Mouse (Mus musculus) heart, postnatal 4 days (tissue): Measurements from ENCODE around the gene Pigu. TPM values are rescaled to one million over a fixed set of nuclear protein-coding genes. Genes with fewer than 3 reads are reported as not detected.

Experiments
- DNase-seq: peaks from one replicate; pipeline ENCODE4 v3.0.0; 2021
- total RNA-seq, 2 experiments: library from RNA; stranded (reverse); gene quantifications; 2 replicates each; pipeline ENCODE4 v1.2.3; 2021

Gene Pigu
- total RNA-seq, 2 experiments from 2014 or later = 39.4 to 42.7 TPM

DNA sequence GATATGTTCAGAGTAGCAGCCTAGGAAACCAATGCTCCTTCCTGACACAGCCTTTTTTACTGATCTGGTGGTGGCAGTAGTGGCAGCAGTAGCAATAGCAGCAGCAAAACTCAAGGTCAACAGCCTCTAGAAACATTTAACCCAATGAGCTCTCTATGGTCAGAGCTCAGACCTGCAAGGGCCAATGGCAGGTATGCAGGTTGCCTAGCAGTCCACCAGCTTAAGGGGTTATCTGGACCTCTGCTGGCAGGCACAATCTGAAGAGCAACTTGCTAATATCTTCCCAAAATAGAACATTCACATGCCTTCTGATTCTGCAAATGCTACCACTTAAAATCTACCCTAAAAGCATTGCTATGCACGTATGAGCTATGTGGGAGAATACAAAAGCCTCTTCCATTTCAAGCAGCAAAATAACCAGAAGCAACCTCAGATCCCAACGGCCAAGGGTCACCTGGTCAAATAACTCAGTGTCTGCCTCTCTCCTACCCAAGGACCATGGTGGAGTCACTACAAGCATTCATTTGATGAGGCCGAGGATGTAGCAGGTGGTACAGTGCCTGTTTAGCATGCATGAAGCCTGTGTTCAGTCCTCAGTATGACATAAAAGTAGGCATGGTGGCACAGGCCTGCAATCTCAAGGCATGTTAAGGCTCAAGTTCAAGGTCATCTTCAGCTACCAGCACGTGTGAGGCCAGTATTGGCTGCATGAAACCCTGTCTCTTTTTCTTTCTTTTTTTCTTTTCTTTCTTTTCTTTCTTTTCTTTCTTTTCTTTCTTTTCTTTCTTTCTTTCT, 69.6 kb downstream of the Pigu start:
- peak; percentile 46 for DNase-seq

GRCm38 (mm10) chr2:155285744-155286143, 71.5 kb downstream of the Pigu start:
- no peak for DNase-seq

DNA sequence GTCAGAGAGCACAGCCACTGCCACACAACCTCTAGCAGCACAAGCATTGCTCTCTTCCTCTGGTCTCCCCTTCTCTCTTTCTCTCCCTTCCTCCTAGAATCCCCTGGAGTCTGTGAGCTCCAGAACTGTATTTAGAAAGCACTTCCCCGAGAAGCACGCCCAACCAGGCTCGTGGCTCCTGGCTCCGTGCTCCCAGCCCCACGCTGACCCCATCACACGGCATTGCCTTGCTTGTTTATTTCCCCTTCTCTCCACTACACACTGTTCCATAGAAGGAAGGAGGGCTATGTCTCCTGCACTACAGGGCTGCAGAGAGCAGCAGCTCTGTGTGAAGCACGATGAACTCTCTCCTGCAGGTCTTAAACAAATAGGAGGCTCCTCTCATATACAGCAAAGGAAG, 72.6 kb downstream of the Pigu start:
- peak; percentile 33 for DNase-seq

DNA sequence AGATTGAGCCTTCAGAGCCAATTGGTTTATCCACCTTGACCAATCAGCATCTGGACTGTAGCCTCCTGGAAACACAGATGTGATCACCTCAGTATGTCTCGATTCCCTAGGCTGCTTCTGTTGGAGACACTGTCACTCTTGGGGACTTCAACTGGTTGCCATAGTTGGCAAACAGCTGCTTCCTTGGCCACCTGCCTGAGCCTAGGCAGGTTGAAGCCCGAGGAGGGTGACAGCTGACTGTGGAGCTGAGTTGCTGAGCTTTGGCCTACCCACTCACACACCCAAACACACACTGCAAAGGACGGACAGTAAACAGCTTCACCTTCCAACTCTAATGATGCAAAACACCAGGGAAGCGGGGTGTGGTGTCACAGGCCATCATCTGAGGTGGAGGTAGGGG, 73.4 kb downstream of the Pigu start:
- peak; percentile 74 for DNase-seq

DNA sequence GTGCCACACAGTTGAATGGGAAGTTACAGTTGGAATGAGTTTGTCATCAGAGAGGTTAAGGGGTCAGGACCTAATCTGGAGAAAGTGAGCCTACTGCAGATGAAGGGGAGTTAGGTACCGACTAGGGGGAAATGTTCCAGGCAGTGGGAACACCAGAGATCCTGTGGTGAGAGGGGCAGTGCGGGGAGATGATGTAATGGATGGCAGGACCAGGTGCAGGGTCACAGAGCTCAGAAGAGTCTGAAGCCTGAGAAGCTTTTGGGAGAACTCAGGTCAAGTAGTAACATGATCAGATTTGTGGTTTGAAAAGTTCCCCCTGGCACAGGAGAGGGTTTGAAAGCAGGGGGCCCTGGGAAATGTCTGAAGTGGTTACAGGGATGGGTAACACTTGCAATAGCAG, 77.1 kb downstream of the Pigu start:
- no peak for DNase-seq

DNA sequence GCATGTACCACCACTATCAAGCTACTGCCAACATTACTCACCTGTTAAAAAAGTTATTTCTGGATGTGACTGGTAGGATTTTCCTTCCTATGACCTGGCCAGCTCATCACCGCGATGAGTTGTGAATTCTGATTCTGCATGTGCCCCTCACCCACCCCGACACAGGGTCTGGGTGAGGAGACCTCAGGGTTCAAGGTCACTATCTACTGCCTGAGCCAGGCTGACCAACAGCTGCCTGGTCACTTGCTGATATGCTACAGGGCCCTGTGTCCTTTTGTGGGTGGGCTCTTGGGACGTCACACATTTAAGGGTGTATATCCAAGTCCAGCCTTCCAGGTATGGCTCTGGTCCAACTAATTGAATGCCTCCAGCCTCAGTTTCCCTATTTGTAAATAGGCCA, 78.1 kb downstream of the Pigu start:
- no peak for DNase-seq

DNA sequence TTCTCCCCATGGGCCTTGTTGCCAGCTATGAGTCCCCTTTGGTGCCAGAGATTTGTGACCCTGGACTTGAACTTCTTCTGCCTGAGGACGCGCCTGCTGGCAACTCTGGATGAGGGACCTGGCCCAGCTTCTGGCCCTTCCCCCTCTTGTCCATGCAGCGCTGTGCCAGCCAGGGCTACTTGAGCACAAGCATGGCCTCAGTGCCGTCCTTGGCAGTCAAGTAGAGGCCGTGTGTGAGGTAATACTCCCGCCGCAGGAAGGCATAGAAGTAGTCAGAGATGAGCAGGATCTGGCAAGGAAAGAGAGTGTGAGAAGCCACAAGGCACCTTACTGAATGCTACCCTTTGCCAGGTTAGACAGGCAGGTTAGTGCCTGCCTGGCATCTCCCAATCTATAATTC, 78.9 kb downstream of the Pigu start:
- peak; percentile 70 for DNase-seq

- DNase-seq = peak; percentile 15
Observed at GRCm38 (mm10) chr2:155277721-155278120, 79.5 kb downstream of the Pigu start.

- peak; percentile 76 for DNase-seq
Observed at GRCm38 (mm10) chr2:155276621-155277175, 80.5 kb downstream of the Pigu start.

DNA sequence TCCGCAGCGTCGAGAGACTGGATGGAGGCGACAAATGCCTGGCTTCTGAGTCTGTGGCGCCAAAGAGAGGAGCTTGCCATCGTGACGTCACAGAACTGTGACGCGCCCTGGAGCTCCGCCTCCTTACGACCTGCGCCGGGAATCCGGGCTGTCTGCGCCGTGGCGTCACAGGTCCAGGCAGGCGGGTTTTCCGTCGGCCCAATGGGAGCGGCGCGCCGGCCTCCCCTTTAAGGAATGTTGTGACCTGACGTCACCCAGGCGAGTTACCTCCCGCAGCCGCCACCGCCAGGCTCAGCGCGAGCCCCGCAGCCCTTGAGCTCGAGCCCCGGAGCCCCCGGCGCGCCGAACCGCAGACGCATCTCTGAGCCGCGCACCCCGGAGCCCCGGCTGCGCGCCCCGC, 81.0 kb downstream of the Pigu start, which contains the start of gene Map1lc3a:
Gene Map1lc3a, plus strand, starts transcription at position 103 of the 400 bp plus-strand sequence.
- DNase-seq = peak; percentile 99

DNA sequence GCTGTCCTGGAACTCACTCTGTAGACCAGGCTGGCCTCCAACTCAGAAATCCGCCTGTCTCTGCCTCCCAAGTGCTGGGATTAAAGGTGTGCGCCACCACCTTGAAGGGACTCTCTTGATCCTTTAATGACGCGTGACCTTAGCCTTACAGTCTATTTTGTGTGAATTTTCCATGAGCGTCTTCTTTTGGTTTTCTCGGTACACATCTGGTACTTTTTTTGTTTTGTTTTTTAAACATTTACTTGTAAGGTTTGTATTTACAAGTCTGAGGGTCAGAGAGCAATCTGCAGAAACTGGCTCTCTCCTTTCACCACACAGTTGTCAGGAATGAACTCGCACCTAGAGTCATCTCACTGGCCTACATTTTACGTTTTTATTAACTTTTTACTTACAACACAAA, 83.6 kb downstream of the Pigu start:
- no peak for DNase-seq

GRCm38 (mm10) chr2:155272396-155273170, 84.6 kb downstream of the Pigu start:
- no peak for DNase-seq

DNA sequence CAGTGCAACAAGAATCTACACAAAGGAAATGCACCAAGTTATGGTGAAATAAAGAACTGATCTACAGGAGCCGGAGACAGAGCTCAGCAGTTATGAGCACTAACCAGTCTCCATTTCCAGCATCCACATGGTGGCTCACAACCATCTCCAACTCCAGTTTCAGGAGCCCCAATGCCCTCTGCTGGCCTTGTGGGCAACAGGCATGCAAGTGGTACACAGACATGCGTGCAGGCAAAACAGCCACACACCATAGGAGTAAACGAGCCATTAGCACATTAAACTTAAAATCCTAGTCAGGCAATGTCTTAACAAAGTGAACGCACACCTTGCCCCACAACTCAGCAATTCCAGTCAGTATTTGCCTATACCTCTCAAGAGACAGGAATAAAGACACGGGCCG, 85.3 kb downstream of the Pigu start:
- DNase-seq = no peak

GRCm38 (mm10) chr2:155266896-155267295, 90.3 kb downstream of the Pigu start:
- DNase-seq = no peak

DNA sequence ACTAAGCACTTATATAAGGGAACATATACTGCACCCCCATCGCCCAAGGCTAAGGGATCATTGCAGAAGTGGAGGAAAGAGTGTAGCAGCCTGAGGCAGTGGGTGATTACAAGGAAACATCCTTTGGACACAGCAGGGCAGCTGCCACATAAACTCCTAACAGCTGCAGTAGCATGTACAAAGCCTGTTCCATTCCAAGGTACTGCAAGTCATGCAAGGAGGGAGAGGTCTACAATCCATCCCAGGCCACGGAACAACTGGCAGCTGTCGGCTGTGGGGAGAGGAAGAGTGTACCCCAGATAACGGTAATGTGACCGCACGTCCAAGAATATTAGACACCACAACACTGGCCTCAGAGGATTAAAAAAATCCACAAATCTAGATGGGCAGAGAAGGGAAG, 91.7 kb downstream of the Pigu start:
- DNase-seq = no peak

DNA sequence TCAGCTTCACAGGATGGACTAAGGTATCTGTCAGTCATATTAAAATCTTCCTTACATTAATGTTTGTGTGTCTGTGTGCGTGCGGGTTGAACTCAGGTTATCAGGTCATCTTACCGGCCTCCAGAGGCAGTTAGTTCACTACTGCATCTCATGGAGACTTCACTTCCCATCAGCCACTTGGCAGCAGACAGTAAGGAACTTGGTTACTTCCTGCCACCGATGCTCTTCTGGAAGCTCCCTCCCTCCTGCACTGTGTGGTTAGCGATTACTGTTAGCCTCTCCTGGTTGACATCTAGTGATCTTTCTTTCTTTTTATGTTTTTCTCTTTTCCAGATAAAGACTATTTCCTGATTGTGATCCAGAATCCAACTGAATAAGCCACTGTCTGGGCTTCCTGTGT, 107.6 kb downstream of the Pigu start:
- DNase-seq = no peak

DNA sequence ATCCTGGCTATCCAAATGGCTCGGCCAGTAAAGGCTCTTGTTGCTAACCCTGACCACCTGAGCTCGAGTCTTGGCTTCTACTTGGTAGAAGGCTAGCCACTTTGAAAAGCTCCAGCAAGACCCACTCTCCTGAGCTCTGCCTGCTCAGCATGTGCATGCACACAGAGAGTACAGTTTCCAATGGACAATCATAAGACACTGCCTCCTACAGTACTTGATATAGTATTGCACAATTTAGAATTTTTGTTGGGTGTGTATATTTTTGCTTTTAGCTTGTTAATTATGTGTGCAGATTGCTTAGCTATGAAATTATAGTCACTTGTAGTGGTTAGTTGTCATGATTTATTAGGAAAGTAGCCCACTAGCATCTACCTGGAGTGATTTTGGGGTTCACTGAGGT, 108.5 kb downstream of the Pigu start:
- DNase-seq = no peak

DNA sequence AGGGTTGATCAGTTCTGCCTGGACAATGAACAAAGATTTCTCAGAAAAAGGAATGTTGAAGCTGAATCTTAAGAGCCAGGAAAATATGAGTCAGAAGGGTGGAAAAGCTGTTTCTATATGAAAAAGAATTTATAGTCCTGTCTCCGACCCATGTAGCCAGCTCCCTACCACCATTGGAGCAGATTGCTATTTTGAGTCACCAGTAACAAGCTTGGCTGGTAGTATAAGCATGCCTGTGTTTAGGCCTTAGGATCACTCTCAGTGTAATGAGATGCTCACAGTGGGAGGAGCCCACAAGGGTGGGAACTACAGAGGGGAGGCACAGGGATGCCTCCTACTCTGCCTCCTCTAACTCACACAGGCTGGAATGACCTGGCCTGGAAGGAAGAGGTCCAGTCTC, 109.0 kb downstream of the Pigu start:
- DNase-seq = no peak

DNA sequence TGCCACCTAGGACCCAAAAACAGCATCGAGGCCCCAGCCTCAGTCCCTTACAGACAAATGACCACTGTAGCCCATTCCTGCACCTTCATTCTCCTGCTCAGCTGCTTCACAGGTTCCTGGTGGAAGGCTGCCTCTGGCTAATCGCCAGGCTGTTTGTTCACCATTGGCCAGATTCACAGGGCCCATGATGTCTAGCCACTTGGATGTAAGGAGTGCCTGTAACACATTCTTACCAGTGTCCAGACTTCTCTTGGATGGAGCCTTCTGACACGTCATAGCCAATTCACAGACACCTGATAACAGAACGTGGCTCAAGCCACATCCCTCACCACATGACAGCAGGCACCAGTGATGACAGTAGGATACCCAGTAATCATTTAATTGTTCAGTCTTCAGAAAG, 111.0 kb downstream of the Pigu start:
- DNase-seq = peak; percentile 30

- DNase-seq = peak; percentile 21
Observed at GRCm38 (mm10) chr2:155242296-155242855, 114.9 kb downstream of the Pigu start.

DNA sequence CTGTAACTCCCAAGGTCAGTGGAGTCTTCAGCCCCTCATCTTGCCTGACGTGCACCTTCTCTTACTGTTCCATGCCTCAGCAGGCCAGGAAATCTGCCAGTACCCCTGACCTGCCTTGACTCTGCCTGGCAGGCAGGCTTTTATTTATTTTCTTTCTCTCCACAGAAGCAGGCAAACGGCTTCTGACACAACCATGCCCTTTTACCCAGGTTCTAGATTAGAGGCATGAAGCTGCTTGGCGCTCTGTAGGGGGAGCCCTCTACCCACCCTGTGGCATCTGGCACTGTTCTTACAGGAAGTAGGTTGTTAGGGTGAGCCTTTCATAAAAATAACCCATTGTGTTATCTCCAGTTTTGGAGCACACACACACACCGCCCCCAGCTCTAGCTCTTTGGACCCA, 116.3 kb downstream of the Pigu start:
- DNase-seq = peak; percentile 29

GRCm38 (mm10) chr2:155237276-155237675, 120.0 kb downstream of the Pigu start:
- no peak for DNase-seq

GRCm38 (mm10) chr2:155236362-155236992, 120.8 kb downstream of the Pigu start, which contains the start of gene Dynlrb1:
Dynlrb1 (plus strand) TSS chr2:155236533.
- peak; percentile 100 for DNase-seq
